ENCODE assay signal across 9 mouse cellular contexts in genomic region chr7:91431594-91432240, GRCm38 (mm10).
DNase-seq lines count a peak whose midpoint lies in the region; ATAC-seq and TF ChIP-seq lines count a peak whose summit lies in the region.
"Had no signal": no experiment of that assay in that cellular context is flagged by ENCODE, and none has a peak within 500 bp of the region (broad histone marks: within the 10 kb centered on the region; RNA-seq: fewer than 3 reads in every experiment).

No protein-coding gene starts in this region.

- TF ChIP-seq POLR2A in testis, adult 2 months (IDR thresholded peaks at IDR 0.05; ENCODE audit: control insufficient read depth, low read depth, low read length), result no peak

- H3K4me3 ChIP-seq in hindbrain, embryonic 10.5 days, result no peak overlapping the region
- no peak overlapping the region for H3K4me3 ChIP-seq in hindbrain, embryonic 12.5 days
- no peak overlapping the region for H3K4me3 ChIP-seq in midbrain, embryonic 14.5 days (replicated peaks; ENCODE audit: low read depth, low read length)
- no peak overlapping the region; the same call in 1 of the 2 replicates for H3K4me3 ChIP-seq in testis, adult 2 months (ENCODE audit: control insufficient read depth, low read depth, low read length)
- H3K4me3 ChIP-seq: liver, embryonic 15.5 days had no signal

- no peaks in the 10 kb centered on the region for H3K4me1 ChIP-seq in hindbrain, embryonic 10.5 days (replicated peaks)
- no peaks in the 10 kb centered on the region for H3K4me1 ChIP-seq in hindbrain, embryonic 12.5 days
- H3K4me1 ChIP-seq in midbrain, embryonic 14.5 days (ENCODE audit: control insufficient read depth, insufficient read depth, low read length), result no peaks in the 10 kb centered on the region
- H3K4me1 ChIP-seq in testis, adult 2 months (ENCODE audit: control insufficient read depth, insufficient read depth, low read length), result peaks cover 2% of the 10 kb centered on the region; the same call in 1 of the 2 replicates
- H3K4me1 ChIP-seq: liver, embryonic 15.5 days had no signal

- H3K27me3 ChIP-seq in hindbrain, embryonic 10.5 days (ENCODE audit: insufficient read depth, poor library complexity, severe bottlenecking), result no peaks in the 10 kb centered on the region
- H3K27me3 ChIP-seq in hindbrain, embryonic 12.5 days, result no peaks in the 10 kb centered on the region
- H3K27me3 ChIP-seq in midbrain, embryonic 14.5 days (ENCODE audit: control insufficient read depth, insufficient read depth, low read length), result no peaks in the 10 kb centered on the region
- H3K27me3 ChIP-seq in testis, adult 2 months (ENCODE audit: control insufficient read depth, insufficient read depth, low read length), result no peaks in the 10 kb centered on the region
- H3K27me3 ChIP-seq: liver, embryonic 15.5 days had no signal

- no peaks in the 10 kb centered on the region for H3K9me3 ChIP-seq in hindbrain, embryonic 10.5 days
- H3K9me3 ChIP-seq in hindbrain, embryonic 12.5 days (replicated peaks), result no peaks in the 10 kb centered on the region
- no peaks in the 10 kb centered on the region for H3K9me3 ChIP-seq in midbrain, embryonic 14.5 days (ENCODE audit: control insufficient read depth, low read length)
- H3K9me3 ChIP-seq: liver, embryonic 15.5 days had no signal

- ATAC-seq in hindbrain, embryonic 12.5 days (ENCODE audit: low FRiP score), result no peak; the same call in 1 of the 2 replicates
- ATAC-seq in midbrain, embryonic 14.5 days (ENCODE audit: low FRiP score, low TSS enrichment), result peak; percentile 40; the same call in 1 of the 2 replicates

- H3K9ac ChIP-seq in hindbrain, embryonic 12.5 days, result no peak overlapping the region
- H3K9ac ChIP-seq in midbrain, embryonic 14.5 days (replicated peaks; ENCODE audit: low read length), result no peak overlapping the region
- H3K9ac ChIP-seq: liver, embryonic 15.5 days had no signal

- peak; percentile 58 for DNase-seq in hindbrain, embryonic 10.5 days (ENCODE audit: low spot score)
- peak; percentile 63 for DNase-seq in MN1 (ENCODE audit: low spot score)
- DNase-seq in cerebellum, adult 9-11 months, result peak; percentile 36
- peak; percentile 12 for DNase-seq in gastrocnemius, postnatal 14 days
- DNase-seq in layer of hippocampus, postnatal 10 days (ENCODE audit: low spot score in 2 of 2), result peak; percentile 69 to 77
- DNase-seq in midbrain, embryonic 14.5 days, result peak; percentile 89

- TF ChIP-seq CTCF in testis, adult 2 months (IDR thresholded peaks at IDR 0.05; ENCODE audit: control insufficient read depth, insufficient read depth, insufficient replicate concordance, low read depth, low read length), result peak; percentile 25; the same call in 1 of the 2 replicates

- intact Hi-C loops in gastrocnemius, postnatal 14 days (cut with DNase I; ENCODE audit: low total_unique reads), result no loop called here

- WGBS in hindbrain, embryonic 10.5 days, result 46% methylated on average over 11 of the region's 11 CpGs
- 43% methylated on average over 11 of the region's 11 CpGs for WGBS in hindbrain, embryonic 12.5 days
- WGBS in midbrain, embryonic 14.5 days, result 43% methylated on average over 11 of the region's 11 CpGs

- H3K36me3 ChIP-seq in hindbrain, embryonic 10.5 days, result no peaks in the 10 kb centered on the region
- no peaks in the 10 kb centered on the region for H3K36me3 ChIP-seq in hindbrain, embryonic 12.5 days
- no peaks in the 10 kb centered on the region for H3K36me3 ChIP-seq in midbrain, embryonic 14.5 days (ENCODE audit: control insufficient read depth, insufficient read depth, low read length)
- H3K36me3 ChIP-seq in testis, adult 2 months (ENCODE audit: control insufficient read depth, insufficient read depth, low read length), result no peaks in the 10 kb centered on the region
- H3K36me3 ChIP-seq: liver, embryonic 15.5 days had no signal

- no peak overlapping the region for H3K27ac ChIP-seq in hindbrain, embryonic 10.5 days
- H3K27ac ChIP-seq in hindbrain, embryonic 12.5 days, result no peak overlapping the region
- H3K27ac ChIP-seq in midbrain, embryonic 14.5 days (replicated peaks; ENCODE audit: low read depth, low read length), result no peak overlapping the region
- no peak overlapping the region for H3K27ac ChIP-seq in testis, adult 2 months (ENCODE audit: control insufficient read depth, insufficient read depth, low read depth, low read length)
- H3K27ac ChIP-seq: liver, embryonic 15.5 days had no signal

- H3K4me2 ChIP-seq in hindbrain, embryonic 12.5 days (replicated peaks), result no peak overlapping the region
- no peak overlapping the region for H3K4me2 ChIP-seq in midbrain, embryonic 14.5 days (ENCODE audit: low read length)
- H3K4me2 ChIP-seq: liver, embryonic 15.5 days had no signal

Comparison
In these comparisons a context has a peak if more than half of its experiments do, and no peak if none do; other contexts are left out.
1. DNase-seq: peak in every context shown above with its lines; median percentile 89 in midbrain, embryonic 14.5 days; 73 in layer of hippocampus, postnatal 10 days; 63 in MN1; 58 in hindbrain, embryonic 10.5 days; 36 in cerebellum, adult 9-11 months; 12 in gastrocnemius, postnatal 14 days.